Mouse (Mus musculus): Measurements from ENCODE around the gene Sh3pxd2b. TPM values are rescaled to one million over a fixed set of nuclear protein-coding genes. Genes with fewer than 3 reads are reported as not detected.

The Sh3pxd2b gene
- polyA plus RNA-seq, 1 experiment: 21.7 TPM

DNA sequence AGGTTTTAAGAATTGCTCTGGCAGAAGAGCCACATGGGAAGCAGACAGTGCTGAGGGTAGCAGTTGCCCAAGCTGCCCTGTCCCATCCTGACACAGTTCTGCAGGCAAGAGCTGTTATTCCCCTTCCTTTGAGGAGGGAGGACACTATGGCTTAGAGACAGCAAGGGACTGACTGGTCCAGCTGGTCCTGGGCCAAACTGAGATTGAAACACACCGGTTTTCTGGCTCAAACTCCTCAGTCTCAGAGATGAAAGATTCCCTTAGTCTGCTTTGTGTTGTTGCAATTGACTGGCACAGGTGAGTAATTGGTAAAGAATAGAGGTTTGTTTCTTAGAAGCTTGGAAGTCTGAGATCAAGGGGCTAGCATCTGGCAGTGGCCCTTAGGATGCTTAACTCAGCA is 23.3 kb downstream of the Sh3pxd2b start:
- Histone ChIP-seq H3K27me3 (ENCODE audit: control insufficient read depth, insufficient read depth, insufficient read length) (no peaks in the 10 kb centered on the region), H3K79me2 (ENCODE audit: control insufficient read depth, insufficient read depth) (peaks cover 61% of the 10 kb centered on the region), H3K36me3 (ENCODE audit: control insufficient read depth, insufficient read depth) (peaks cover 60% of the 10 kb centered on the region), H3ac (ENCODE audit: control insufficient read depth, insufficient read length, low read depth) (no peak overlapping the region), H3K4me3 (ENCODE audit: insufficient read depth, poor library complexity, severe bottlenecking) (no peak overlapping the region), H3K79me3 (ENCODE audit: low read depth) (peaks cover 28% of the 10 kb centered on the region)
- TF ChIP-seq CTCF (IDR thresholded peaks at IDR 0.05; ENCODE audit: control insufficient read depth, insufficient read depth, insufficient read length) (no peak), MYOG (IDR thresholded peaks at IDR 0.05; ENCODE audit: control insufficient read depth, extremely low read depth, insufficient read length) (no peak), MYOD1 (IDR thresholded peaks at IDR 0.05; ENCODE audit: control insufficient read depth, insufficient read length, low read depth) (no peak), MAX (IDR thresholded peaks at IDR 0.05) (no peak), FOSL1 (IDR thresholded peaks at IDR 0.05; ENCODE audit: insufficient read depth, low read length, poor library complexity, severe bottlenecking) (no peak)

DNA sequence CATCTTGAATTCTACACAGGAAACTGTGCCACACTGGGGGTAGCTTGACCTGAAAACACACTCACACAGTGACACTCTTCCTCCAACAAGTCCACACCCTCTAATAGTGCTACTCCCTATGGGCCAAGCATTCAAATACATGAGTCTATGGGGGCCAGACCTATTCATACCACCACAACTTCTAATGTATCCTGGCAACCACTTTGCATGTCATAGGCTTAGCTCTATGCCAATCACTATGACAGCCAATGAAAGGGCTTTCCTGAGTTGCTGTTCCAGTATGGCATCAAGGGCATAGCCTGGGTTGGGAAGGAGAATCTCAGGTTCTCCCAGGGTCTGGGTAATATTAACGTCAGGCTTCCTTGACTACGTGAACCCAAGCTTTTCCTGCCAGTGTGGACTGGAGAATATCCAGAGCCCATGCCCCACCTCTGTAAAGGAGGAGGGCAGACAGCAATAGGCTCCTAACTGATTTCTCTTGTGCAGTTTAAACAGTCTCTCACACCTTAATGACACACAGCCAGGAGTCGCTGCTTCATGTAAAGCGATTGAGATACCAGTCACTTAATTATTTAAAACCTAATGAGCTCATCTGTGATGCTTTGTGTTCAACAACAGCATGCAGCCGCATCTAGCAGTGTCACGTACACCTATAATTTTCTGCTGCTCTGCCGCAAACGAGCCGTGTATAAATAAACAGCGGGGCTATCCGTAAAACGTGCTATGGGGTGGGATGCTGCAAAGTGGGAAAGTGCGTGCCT is 25.8 kb downstream of the Sh3pxd2b start:
- Histone ChIP-seq H3K27me3 (ENCODE audit: control insufficient read depth, insufficient read depth, insufficient read length) (no peaks in the 10 kb centered on the region), H3K79me2 (ENCODE audit: control insufficient read depth, insufficient read depth) (peaks cover 35% of the 10 kb centered on the region), H3K4me3 (ENCODE audit: insufficient read depth, poor library complexity, severe bottlenecking) (no peak overlapping the region), H3K36me3 (ENCODE audit: control insufficient read depth, insufficient read depth) (peaks cover 75% of the 10 kb centered on the region), H3K79me3 (ENCODE audit: low read depth) (peaks cover 12% of the 10 kb centered on the region), H3ac (ENCODE audit: control insufficient read depth, insufficient read length, low read depth) (no peak overlapping the region)
- TF ChIP-seq CTCF (IDR thresholded peaks at IDR 0.05; ENCODE audit: control insufficient read depth, insufficient read depth, insufficient read length) (no peak), FOSL1 (IDR thresholded peaks at IDR 0.05; ENCODE audit: insufficient read depth, low read length, poor library complexity, severe bottlenecking) (no peak), MYOD1 (IDR thresholded peaks at IDR 0.05; ENCODE audit: control insufficient read depth, insufficient read length, low read depth) (no peak), MAX (IDR thresholded peaks at IDR 0.05) (no peak), CEBPB (IDR thresholded peaks at IDR 0.05; ENCODE audit: low read depth) (no peak), USF1 (IDR thresholded peaks at IDR 0.05; ENCODE audit: low read depth) (no peak), MYOG (IDR thresholded peaks at IDR 0.05; ENCODE audit: control insufficient read depth, extremely low read depth, insufficient read length) (no peak)

DNA sequence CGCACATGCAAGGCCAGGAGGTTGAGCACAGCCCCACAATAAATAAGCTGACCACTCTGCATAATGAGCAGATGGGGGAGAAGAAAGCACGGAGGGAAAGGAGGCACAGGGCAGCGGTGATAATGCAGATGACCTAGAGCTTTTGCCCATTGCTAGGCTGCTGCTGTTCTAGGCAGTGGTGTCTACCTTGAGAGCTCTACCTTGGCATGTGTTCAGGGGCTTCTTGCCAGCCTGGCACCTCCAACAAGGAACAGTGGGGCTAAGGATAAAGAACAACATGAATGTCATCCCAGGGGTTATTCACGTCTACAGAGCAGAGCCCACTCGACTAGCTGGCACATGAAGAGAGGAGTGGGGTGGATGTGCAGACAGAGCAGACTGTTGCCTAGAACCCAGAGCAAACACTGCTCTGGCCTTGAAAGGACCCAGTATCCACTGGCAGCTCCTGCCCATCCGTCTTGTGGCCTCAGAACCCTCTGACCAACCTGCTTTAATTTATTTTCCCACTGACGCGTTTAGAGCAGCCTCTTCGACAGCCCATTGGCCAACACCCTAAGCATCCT is 26.5 kb downstream of the Sh3pxd2b start:
- H3K36me3 ChIP-seq (ENCODE audit: control insufficient read depth, insufficient read depth): peaks cover 75% of the 10 kb centered on the region
- H3K4me3 ChIP-seq (ENCODE audit: insufficient read depth, poor library complexity, severe bottlenecking): no peak overlapping the region
- H3ac ChIP-seq (ENCODE audit: control insufficient read depth, insufficient read length, low read depth): no peak overlapping the region
- peaks cover 28% of the 10 kb centered on the region for H3K79me2 ChIP-seq (ENCODE audit: control insufficient read depth, insufficient read depth)
- H3K27me3 ChIP-seq (ENCODE audit: control insufficient read depth, insufficient read depth, insufficient read length): no peaks in the 10 kb centered on the region
- TF ChIP-seq MYOD1 (IDR thresholded peaks at IDR 0.05; ENCODE audit: control insufficient read depth, insufficient read length, low read depth) (no peak), MAX (IDR thresholded peaks at IDR 0.05) (no peak), FOSL1 (IDR thresholded peaks at IDR 0.05; ENCODE audit: insufficient read depth, low read length, poor library complexity, severe bottlenecking) (no peak), USF1 (IDR thresholded peaks at IDR 0.05; ENCODE audit: low read depth) (no peak), CEBPB (IDR thresholded peaks at IDR 0.05; ENCODE audit: low read depth) (no peak), CTCF (IDR thresholded peaks at IDR 0.05; ENCODE audit: control insufficient read depth, insufficient read depth, insufficient read length) (no peak), MYOG (IDR thresholded peaks at IDR 0.05; ENCODE audit: control insufficient read depth, extremely low read depth, insufficient read length) (no peak)
- H3K79me3 ChIP-seq (ENCODE audit: low read depth): peaks cover 8% of the 10 kb centered on the region

DNA sequence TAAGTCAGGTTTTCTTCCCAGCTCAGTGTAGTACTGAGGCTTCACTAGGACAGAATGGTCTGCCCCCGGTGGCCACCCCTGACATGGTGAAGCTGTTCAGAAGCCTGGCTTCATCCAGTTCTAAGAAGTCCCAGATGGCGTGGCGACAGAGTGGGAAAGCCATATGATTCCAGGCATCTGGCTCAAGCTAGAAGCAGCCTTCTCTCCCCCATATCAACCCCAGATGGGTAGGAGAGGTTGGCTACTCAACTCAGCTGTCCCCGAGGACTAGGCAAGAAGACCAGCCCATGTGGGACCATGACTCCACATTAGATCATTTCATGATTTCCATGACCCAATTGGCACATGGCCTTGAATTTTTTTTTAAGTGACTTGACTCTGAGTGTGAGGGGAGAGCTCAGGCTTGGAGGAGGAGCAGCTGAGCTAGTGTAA is 27.5 kb downstream of the Sh3pxd2b start:
- peaks cover 72% of the 10 kb centered on the region for H3K36me3 ChIP-seq (ENCODE audit: control insufficient read depth, insufficient read depth)
- H3K79me2 ChIP-seq (ENCODE audit: control insufficient read depth, insufficient read depth): peaks cover 18% of the 10 kb centered on the region
- H3K4me3 ChIP-seq (ENCODE audit: insufficient read depth, poor library complexity, severe bottlenecking): no peak overlapping the region
- no peaks in the 10 kb centered on the region for H3K27me3 ChIP-seq (ENCODE audit: control insufficient read depth, insufficient read depth, insufficient read length)
- TF ChIP-seq CTCF (IDR thresholded peaks at IDR 0.05; ENCODE audit: control insufficient read depth, insufficient read depth, insufficient read length) (no peak), FOSL1 (IDR thresholded peaks at IDR 0.05; ENCODE audit: insufficient read depth, low read length, poor library complexity, severe bottlenecking) (no peak), MAX (IDR thresholded peaks at IDR 0.05) (no peak)
- no peak overlapping the region for H3ac ChIP-seq (ENCODE audit: control insufficient read depth, insufficient read length, low read depth)
- peaks cover 10% of the 10 kb centered on the region for H3K79me3 ChIP-seq (ENCODE audit: low read depth)

DNA sequence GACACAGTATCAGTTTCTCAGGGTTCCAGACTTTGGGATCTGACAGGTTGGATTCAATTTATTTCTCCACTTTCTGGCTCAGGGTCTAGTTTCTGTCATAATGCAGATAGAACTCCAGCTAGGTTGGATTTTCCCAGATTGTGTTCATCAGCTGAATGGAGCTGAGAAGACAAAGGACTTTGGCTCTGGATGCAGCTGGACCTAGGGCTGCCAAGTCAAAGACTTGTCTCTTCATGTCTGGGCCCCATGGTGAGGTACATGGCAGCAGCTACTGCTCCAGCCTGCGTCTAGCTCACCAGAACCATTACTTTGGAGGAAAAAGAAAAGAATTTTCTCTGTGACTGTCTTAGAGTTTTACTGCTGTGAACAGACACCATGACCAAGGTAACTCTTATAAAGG is 28.5 kb downstream of the Sh3pxd2b start:
- Histone ChIP-seq H3K27me3 (ENCODE audit: control insufficient read depth, insufficient read depth, insufficient read length) (no peaks in the 10 kb centered on the region), H3ac (ENCODE audit: control insufficient read depth, insufficient read length, low read depth) (no peak overlapping the region), H3K79me2 (ENCODE audit: control insufficient read depth, insufficient read depth) (peaks cover 8% of the 10 kb centered on the region), H3K4me3 (ENCODE audit: insufficient read depth, poor library complexity, severe bottlenecking) (no peak overlapping the region), H3K79me3 (ENCODE audit: low read depth) (peaks cover 10% of the 10 kb centered on the region), H3K36me3 (ENCODE audit: control insufficient read depth, insufficient read depth) (peaks cover 71% of the 10 kb centered on the region)
- TF ChIP-seq MYOD1 (IDR thresholded peaks at IDR 0.05; ENCODE audit: control insufficient read depth, insufficient read length, low read depth): no peak
- no peak for TF ChIP-seq FOSL1 (IDR thresholded peaks at IDR 0.05; ENCODE audit: insufficient read depth, low read length, poor library complexity, severe bottlenecking)
- TF ChIP-seq MAX (IDR thresholded peaks at IDR 0.05): no peak
- TF ChIP-seq USF1 (IDR thresholded peaks at IDR 0.05; ENCODE audit: low read depth): no peak
- no peak for TF ChIP-seq CTCF (IDR thresholded peaks at IDR 0.05; ENCODE audit: control insufficient read depth, insufficient read depth, insufficient read length)
- TF ChIP-seq CEBPB (IDR thresholded peaks at IDR 0.05; ENCODE audit: low read depth): no peak
- TF ChIP-seq MYOG (IDR thresholded peaks at IDR 0.05; ENCODE audit: control insufficient read depth, extremely low read depth, insufficient read length): no peak

Data from C2C12 (cell line).